Mouse (Mus musculus): ENCODE results near the gene Cxcr5. TPM values are rescaled to one million over a fixed set of nuclear protein-coding genes. Genes with fewer than 3 reads are reported as not detected.
A peak's percentile ranks its signal among the peaks of the same experiment; 100 is the strongest.

The Cxcr5 gene
- total RNA-seq, 2 experiments from 2014 or later: not detected

DNA sequence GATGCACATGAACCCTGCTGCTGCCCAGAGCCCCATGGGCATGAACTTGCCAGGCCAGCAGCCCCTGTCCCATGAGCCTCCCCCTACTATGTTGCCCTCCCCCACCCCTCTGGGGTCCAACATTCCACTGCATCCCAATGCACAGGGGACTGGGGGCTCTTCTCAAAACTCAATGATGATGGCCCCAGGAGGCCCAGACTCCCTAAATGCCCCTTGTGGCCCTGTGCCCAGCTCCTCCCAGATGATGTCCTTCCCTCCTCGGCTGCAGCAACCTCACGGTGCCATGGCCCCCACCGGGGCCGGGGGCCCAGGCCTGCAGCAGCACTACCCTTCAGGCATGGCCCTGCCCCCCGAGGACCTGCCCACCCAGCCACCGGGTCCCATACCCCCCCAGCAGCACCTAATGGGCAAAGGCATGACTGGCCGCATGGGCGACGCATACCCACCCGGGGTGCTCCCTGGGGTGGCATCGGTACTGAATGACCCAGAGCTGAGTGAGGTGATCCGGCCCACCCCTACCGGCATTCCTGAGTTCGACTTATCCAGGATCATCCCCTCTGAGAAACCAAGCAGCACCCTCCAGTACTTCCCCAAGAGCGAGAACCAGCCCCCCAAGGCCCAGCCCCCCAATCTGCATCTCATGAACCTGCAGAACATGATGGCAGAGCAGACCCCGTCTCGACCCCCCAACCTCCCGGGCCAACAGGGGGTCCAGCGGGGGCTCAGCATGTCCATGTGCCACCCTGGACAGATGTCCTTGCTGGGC lies 52.8 kb downstream of the Cxcr5 start:
- DNase-seq: no peak

DNA sequence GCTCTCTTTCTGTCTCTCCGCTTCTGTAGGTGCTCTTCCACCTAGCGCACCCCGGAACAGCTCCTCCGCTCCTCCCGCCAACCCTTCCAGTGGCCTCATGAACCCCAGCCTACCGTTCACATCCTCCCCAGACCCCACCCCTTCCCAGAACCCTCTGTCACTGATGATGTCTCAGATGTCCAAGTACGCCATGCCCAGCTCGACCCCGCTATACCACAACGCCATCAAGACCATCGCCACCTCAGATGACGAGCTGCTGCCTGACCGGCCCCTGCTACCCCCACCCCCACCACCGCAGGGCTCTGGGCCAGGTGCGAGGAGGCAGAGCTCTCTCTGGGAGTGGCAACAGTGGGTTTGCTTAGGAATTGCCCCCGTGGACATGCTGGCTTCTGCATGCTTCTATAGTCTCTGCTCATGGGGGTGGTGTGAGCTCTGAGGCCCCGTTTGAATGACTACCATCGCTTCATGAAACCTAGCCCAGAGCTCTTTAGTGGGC lies 53.5 kb downstream of the Cxcr5 start:
- DNase-seq: no peak

DNA sequence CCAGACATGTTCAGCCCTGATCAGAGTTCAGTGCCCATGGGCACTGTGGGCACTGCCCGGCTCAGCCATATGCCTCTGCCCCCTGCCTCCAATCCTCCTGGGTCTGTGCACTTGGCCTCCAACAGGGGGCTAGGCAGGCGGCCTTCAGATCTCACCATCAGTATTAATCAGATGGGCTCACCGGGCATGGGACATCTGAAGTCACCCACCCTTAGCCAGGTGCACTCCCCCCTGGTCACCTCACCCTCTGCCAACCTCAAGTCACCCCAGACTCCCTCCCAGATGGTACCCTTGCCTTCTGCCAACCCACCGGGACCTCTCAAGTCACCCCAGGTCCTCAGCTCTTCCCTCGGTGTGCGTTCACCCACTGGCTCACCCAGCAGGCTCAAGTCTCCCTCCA lies 54.3 kb downstream of the Cxcr5 start:
- no peak for DNase-seq

DNA sequence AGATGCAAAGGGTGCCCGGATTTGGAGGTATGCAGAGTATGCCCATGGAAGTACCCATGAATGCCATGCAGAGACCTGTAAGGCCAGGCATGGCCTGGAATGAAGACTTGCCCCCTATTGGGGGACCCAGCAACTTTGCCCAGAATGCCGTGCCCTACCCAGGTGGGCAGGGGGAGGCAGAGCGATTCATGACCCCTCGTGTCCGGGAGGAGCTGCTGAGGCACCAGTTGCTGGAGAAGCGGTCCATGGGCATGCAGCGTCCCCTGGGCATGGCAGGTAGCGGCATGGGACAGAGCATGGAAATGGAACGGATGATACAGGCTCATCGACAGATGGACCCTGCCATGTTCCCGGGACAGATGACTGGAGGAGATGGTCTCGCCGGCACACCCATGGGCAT lies 55.1 kb downstream of the Cxcr5 start:
- DNase-seq: no peak

DNA sequence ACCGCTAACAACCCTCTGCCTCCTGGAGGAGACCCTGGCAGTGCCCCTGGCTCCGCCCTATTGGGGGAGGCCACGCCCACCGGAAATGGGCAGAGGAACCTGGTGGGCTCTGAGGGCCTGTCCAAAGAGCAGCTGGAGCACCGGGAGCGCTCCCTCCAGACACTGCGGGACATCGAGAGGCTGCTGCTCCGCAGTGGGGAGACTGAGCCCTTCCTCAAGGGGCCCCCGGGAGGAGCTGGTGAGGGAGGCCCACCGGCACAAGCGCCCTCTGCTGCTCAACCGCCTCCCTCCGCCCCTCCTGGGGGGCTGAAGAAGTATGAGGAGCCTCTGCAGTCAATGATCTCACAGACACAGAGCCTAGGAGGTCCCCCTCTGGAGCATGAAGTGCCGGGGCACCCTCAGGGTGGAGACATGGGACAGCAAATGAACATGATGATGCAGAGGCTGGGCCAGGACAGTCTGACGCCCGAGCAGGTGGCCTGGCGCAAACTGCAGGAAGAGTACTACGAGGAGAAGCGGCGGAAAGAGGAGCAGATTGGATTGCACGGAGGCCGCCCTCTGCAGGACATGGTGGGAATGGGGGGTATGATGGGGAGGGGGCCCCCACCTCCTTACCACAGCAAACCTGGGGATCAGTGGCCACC lies 55.7 kb downstream of the Cxcr5 start:
- peak in 1 of 2 experiments; percentile 3 for DNase-seq

DNA sequence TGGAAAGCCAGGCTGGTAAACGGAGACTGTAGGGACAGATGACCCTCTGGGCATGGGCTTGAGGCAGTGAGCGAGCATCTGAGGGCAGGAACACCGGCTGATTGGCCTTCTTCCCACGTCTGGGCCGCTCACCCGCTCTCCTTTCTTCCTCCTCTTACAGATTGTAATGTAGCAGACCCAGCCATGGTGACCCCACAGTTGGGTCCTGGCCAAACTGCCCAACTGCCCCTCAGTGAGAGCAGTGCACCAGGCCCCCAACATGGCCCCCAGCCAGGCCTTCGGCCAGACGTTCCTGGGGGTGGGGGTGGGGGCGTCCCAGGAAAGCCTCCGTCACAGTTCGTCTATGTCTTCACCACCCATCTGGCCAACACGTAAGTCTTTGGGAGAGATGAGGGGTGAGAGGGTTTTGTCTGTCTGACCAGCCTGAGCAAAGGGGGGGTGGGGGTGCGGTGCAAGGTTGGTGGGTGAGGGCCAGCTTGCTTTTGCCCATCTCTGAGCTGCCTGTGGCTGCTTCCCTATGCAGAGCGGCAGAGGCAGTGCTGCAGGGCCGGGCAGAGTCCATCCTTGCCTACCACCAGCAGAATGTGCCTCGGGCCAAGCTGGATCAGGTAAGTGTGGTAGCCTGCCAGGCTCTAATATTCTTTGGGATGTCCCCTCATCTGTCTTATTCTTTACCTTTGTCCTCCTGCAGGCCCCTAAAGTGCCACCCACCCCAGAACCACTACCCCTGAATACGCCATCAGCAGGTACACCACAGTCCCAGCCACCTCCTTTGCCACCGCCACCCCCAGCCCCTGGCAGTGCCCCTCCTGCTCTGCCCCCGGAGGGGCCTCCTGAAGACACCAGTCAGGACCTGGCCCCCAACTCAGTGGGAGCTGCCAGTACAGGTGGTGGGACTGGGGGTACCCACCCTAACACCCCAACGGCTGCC lies 56.5 kb downstream of the Cxcr5 start:
- DNase-seq: no peak

DNA sequence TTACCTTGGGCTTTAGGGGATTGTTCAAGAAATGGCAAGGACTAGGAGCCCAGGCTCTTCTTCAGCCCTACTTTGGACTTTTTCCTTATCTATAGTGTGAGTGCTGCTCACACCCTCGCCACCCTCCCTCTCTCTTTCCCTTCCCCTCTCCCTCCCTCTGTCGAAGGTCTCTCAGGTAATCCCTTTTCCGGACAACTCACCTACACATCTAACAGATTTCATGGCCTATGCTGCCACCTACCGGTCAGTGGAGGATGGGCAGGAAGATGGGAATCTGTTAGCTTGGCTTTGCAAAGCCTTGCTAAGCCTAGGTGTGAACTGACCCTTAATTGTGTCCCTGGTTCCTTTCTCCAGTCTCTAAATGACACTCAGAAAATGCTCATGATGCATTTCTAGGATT lies 59.7 kb downstream of the Cxcr5 start:
- DNase-seq: peak; percentile 30 to 74

DNA sequence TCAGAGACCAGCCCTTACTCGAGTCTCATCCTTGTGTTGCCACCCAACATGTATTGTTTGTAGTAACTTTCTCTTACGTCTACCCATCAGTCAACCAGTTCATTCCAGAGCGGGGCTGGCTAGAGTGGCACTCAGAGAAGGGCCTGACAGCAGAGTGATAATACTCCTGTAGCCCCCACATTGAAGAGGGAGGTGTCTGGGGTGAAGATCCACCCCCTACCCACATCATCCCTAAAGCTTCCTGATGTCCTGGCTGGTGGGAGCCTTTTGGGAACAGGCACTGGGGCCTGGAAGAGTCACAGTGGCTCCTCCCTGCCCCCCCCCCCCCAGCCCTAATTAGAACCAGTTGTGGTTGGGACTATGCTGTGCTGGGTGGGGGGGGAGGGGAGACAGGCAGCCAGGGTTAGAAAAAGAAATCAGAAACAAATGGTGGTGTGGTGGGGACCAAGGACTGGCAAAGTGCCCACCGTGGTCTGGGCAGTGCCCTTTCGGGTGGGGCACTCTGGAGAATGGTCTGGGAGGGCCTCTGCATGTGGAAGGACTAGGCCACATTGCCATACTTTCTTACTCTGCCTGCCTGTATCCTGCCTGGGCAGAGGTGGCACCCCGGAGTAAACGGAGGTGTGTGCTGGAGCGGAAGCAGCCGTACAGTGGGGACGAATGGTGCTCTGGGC lies 60.3 kb downstream of the Cxcr5 start:
- no peak for DNase-seq

DNA sequence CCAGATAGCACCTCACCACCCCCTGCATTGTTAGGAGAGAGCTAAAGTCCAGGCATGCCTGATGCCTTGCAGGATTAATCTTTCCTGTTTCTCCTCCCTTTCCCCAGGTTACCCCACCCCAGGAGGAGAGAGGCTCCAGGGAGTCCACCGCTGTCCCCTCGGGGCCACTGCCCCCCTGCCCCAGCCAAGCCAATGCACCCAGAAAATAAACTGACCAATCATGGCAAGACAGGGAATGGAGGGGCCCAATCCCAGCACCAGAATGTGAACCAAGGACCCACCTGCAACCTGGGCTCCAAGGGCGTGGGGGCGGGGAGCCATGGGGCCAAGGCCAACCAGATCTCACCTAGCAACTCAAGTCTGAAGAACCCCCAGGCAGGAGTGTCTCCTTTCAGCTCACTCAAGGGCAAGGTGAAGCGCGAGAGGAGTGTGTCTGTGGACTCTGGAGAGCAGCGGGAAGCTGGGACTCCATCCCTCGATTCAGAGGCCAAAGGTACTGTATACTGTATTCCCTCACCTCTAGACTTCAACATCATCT lies 61.0 kb downstream of the Cxcr5 start:
- DNase-seq: no peak

DNA sequence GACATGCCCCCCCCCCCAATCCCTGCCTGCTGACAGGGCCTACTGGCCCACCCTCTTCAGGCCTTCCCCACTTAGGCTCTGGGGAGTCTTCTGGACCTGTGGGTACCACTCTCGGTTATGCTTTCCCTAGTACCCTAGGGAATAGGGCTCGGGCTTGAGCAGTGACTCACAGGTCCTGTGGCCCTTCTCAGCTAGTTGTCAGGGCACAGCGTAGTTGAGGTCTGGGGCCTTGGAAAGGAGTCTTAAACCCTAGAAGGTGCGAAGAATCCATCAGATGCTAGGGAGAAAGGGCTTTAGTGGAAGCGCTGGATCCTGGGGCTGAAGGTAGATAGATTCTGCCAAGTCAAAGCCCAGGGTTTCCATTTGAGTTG lies 61.5 kb downstream of the Cxcr5 start:
- DNase-seq: no peak

DNA sequence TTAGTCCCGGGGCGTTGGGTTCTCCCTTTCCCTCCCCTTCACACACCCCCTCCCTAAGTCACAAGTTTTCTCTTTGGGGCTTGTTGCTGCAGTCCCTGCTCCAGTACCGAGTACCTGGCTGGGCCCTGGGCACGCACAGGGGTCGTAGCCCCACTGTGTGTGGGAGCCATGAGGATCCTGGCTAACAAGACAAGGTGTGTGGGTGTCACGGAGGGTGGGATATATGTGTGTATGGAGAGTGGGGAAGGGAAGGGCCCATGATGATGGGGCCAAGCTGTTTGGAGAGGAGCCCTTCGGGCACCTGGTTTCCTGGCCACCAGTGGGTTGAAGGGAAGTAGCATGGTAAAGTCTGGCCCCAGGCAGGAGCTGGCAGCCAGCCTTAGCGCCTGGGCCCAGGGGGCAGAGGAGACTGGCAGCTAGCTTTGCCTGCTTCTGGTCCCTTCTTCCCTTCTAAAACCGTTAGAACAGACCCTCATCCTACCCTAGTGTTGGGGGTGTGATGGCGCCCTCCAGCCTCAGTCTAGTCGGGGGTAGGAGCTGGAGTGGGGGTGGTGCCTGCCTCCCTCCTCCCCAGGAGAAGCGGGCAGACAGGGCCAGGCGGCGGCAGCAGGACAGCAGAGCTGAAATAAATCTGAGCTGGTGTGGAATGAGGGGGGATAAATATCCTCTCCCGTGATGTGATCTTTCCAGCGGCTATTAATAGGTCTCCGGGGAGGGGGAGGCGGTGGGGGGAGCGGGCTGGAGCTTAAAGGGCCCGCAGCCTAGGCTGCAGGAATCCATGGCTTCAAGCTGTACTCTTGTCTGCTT lies 62.1 kb downstream of the Cxcr5 start:
- DNase-seq: no peak

DNA sequence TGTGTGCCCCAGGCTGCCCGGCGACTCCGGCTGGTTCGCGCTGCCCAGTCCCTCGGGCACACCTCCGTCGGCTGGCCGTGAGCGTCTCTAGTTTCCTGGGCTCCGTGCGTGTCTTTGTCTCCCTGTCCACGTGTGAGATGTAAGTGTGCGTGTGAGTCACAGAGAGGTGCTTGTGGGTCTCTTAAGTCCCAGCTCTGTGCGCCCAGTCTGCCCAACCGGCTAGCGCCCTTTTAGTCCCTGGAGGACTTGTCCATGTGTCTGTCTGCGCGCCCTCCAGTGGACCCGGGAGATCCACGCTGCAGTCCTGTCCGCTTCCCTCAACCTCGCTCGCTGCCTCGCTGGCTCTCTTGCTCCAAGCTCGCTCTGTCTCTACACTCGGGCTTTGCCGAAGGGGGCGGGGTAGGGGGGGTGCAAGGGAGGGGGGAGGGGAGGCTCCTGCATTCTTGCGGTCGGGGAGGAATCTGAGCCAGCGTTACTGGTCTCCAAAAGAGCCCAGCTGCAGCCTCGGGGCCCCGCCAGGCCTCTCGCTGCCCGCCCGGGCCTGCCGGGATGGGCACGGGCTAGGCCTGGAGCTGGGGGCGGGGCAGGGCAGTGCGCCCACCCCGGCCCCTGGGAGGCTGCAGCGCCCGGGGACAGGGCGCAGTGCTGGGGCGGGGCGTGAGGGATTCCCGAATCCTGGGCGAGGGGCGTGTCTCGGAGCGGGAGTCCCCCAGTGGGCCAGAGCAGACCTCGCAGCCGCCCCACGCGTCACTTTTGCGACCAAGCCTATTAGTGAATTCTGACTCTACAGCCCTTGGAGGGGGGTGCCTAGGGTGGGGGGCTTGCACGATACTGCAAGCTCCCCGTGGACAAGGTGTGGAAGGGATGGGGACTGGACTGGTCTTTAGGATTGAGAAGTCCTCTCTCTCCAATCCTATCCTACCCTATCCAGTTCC lies 63.0 kb downstream of the Cxcr5 start:
- DNase-seq: no peak

DNA sequence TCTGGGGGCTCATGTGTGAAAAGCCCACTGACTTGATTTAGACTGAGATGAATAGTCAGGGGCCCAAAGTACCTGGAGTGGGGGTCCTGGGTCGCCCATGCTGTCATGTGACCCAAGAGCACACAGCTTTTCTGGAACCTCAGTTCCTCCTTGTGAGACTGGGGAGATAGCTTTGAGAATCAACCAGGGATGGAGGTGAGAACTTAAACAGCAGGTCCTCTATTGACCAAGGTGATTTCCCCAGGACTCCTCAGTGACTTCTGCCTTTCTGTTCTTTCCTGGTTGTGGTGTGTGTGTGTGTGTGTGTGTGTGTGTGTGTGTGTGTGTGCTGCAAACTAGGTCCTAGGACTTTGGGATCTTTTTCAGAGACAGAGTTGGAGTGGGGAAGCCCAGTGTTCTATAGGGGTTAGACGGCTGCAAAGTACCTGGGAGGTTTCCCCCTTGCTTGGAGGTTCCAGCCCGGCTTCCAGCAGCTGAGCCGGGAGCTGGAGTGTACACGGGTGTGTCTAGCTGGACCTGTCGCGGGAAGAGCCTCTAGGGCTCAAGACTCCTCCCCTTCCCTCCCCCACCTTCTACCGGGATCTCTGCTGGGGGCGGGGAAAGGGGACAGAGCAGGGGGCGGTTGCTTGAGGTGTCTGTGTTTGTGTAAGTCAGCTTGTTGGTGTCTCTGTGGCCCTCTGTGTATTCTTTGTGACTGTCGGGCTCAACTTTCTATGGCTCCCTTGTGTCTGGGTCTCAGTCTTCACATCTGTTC lies 63.9 kb downstream of the Cxcr5 start:
- DNase-seq: no peak

DNA sequence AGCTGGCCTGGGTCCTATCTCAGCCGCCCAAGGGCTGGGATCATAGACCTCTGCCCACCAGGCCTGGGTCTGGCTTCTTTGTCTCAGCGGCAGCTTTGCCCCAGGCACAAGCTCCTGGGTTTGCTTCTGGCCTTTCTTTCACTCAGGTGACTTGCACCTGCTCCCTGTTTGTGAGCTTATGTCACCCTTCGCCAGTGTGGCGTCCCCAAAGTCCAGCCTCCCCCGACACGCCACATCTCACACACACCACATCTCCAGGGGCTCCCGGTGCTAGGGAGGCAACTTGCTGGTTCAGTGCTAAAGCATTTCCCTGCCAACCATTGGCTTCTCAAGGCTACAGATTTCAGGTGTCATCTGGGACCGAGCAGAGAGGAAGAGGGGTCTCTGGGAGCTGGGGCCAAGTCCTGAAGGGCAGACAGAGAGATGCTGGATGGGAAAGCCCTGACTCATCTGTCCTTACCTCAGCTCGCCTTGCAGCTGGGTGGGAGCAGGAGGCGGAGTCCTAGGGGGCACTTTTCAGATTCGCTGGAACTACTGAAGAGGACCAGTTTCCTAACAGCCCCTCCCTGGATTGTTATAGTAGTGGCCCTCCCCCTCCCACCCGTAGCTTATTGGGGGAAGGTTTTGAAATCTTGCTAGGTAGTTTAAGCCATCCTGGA lies 64.7 kb downstream of the Cxcr5 start:
- no peak for DNase-seq

DNA sequence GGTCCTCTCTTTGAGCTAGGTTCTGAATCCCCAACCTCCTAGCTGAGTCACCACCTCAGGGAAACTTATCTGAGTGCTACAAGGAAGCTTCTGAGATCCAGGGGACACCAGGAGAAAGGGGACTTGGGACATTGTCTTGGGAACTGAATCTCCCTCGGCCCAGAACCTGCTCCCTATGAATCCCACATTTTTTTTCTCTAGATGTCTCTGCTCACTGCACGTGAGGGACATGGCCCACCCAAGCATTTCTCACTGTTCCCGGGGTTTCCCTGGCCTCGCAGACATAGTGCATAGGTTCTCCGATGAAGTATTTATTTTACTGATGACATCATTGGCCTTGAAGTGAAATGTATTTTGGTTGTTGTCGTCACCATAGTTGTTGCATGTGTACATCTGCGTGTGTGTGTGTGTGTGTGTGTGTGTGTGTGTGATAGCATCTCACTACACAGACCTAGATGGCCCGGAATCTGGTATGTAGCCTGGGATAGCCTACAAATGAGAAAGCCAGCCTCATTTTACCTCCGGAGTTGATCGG lies 65.8 kb downstream of the Cxcr5 start:
- no peak for DNase-seq

DNA sequence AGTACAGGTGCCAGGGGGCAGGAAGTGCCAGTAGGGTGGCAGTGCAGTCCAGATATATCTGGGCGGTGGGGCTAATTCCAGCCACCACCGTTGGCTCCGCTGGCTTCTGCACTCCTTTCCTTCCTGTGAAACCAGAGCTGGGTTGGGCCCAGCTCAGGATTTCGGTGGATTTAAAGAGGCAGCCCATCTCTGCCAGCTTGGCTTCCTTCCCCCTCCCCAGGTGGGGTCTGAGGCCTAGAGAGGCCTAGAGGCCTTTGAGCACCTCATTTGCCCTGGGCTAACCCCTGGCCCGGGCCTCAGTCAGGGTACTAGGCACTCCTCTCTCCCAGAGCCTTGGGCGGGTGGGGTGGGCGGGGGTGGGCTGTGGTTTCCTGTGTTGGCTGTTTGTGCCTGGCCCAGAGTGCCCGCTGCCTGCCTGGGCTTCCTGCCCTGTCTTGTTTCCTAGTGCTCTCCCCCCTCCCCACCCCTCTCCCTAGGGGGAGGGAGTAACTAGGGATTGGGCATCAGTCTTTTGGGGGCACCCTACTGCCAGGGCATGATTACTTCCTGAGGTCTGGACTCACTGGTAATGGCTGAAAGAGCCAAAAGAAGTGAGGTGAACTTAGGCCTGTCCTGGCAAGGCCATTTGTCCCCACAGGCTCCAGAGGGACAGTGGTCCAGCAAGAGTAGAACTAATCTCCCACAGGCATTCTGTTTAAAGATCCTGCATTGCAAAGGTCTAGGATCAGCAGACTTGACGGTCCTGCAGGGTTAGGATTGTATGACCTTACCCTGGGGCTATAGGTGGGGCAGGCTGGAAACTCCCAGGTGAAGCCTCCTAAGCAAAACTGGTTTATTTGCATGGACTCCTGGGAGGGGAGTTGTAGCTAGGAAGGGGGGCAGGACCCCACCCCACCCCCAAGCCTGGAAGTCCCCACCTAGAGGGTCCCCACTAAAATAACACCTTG lies 66.5 kb downstream of the Cxcr5 start:
- no peak for DNase-seq

DNA sequence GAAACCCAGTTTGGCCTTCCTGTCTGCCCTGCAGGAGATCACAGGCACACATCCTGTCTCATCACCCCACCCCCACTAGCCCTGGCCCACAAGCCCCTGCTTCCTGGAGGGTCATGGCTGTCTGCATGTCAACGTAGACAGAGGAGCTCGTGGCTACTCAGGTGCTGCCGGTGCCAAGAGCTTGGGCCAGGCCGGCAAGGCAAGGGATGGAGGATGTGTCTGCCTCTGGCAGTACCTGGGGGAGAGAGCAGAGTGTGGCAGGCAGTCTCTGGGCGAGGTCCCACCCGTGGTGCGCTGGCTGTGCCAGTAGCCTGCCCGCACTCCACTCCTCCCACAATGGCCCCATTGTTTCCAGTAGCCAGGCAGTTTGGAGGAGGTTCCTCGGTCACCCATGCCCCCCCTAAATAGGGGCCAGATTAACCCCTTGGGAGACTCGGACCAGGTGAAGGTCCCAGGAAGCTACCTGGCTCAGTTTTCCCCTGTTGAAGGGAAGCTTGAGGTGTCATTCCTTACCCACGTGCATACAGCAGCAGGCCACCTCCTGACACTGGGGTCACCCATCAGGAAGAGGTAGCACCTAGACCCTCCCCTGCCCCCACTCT lies 67.3 kb downstream of the Cxcr5 start:
- DNase-seq: no peak

All from layer of hippocampus, postnatal 36 days (tissue).